In the genomic region with DNA sequence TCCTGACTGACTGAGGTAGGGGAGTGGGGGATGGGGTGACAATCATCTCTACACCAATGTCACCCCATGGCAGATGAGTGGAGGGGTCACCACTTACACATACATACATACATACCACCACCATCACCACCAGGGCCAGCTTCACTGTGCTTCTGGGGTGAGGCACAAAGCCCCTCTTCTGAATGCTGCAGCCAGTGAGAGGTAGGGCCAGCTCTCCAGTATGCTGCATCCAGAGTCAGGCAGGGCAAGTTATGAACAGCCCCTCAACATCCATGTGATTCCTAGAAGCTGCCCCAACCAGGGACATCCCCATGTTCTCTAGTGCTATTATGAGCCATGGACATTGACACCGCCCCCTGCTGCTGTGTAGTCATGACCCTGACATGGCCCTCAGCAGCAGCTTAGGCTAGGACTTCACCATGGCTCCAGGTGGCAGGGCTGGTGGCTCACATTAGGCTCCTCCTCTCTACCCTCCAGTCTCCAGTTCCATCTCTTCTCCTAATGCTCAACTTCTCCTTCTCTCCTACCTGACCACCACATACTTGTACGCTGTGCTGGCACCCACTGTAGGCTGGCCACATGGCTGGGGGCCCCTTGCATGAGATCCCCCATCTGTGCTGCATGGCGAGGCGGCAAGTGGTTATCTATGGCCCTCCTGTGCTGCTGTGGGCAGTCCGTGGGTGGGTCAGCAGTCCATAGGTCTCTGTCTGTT, we compare ENCODE assay signal across 14 mouse cellular contexts. TPM values are rescaled to one million over a fixed set of nuclear protein-coding genes. Genes with fewer than 3 reads are reported as not detected.
A peak's percentile ranks its signal among the peaks of the same experiment; 100 is the strongest.
DNase-seq lines count a peak whose midpoint lies in the region; ATAC-seq lines count a peak whose summit lies in the region.
"Had no signal": no experiment of that assay in that cellular context is flagged by ENCODE, and none has a peak within 500 bp of the region (broad histone marks: within the 10 kb centered on the region; RNA-seq: fewer than 3 reads in every experiment).

No protein-coding gene starts in this region.

- H3K4me1 ChIP-seq in forebrain, embryonic 15.5 days = no peaks in the 10 kb centered on the region
- H3K4me1 ChIP-seq in forebrain, embryonic 10.5 days = peaks cover 5% of the 10 kb centered on the region; the same call in 1 of the 2 replicates
- peaks cover 40% of the 10 kb centered on the region for H3K4me1 ChIP-seq in liver, embryonic 11.5 days (replicated peaks; ENCODE audit: control insufficient read depth, insufficient read depth, low read length)
- peaks cover 8% of the 10 kb centered on the region for H3K4me1 ChIP-seq in hindbrain, embryonic 13.5 days (replicated peaks)

- H3K4me2 ChIP-seq in forebrain, embryonic 15.5 days (replicated peaks) = no peak overlapping the region
- no peak overlapping the region for H3K4me2 ChIP-seq in liver, embryonic 11.5 days
- H3K4me2 ChIP-seq in hindbrain, embryonic 13.5 days = no peak overlapping the region

- H3K27ac ChIP-seq in forebrain, embryonic 15.5 days (replicated peaks) = no peak overlapping the region
- H3K27ac ChIP-seq in forebrain, embryonic 10.5 days = no peak overlapping the region
- H3K27ac ChIP-seq in liver, embryonic 11.5 days (ENCODE audit: low read depth, low read length) = no peak overlapping the region
- peak overlapping the region; percentile 18; the same call in 1 of the 2 replicates for H3K27ac ChIP-seq in hindbrain, embryonic 13.5 days
- H3K27ac ChIP-seq: heart, embryonic 10.5 days had no signal

- no peaks in the 10 kb centered on the region for H3K9me3 ChIP-seq in forebrain, embryonic 15.5 days
- no peaks in the 10 kb centered on the region for H3K9me3 ChIP-seq in forebrain, embryonic 10.5 days
- H3K9me3 ChIP-seq in liver, embryonic 11.5 days (ENCODE audit: control insufficient read depth, low read length) = no peaks in the 10 kb centered on the region
- no peaks in the 10 kb centered on the region for H3K9me3 ChIP-seq in hindbrain, embryonic 13.5 days
- H3K9me3 ChIP-seq: heart, embryonic 10.5 days; liver, embryonic 13.5 days had no signal

- H3K36me3 ChIP-seq in forebrain, embryonic 15.5 days = no peaks in the 10 kb centered on the region
- H3K36me3 ChIP-seq in forebrain, embryonic 10.5 days (replicated peaks) = no peaks in the 10 kb centered on the region
- no peaks in the 10 kb centered on the region for H3K36me3 ChIP-seq in liver, embryonic 11.5 days (ENCODE audit: control insufficient read depth, insufficient read depth, low read length)
- no peaks in the 10 kb centered on the region for H3K36me3 ChIP-seq in hindbrain, embryonic 13.5 days
- H3K36me3 ChIP-seq: heart, embryonic 10.5 days; liver, embryonic 13.5 days had no signal

- no peak overlapping the region for H3K4me3 ChIP-seq in forebrain, embryonic 15.5 days
- H3K4me3 ChIP-seq in forebrain, embryonic 10.5 days = no peak overlapping the region
- no peak overlapping the region for H3K4me3 ChIP-seq in liver, embryonic 11.5 days (ENCODE audit: low read depth, low read length)
- no peak overlapping the region for H3K4me3 ChIP-seq in hindbrain, embryonic 13.5 days
- H3K4me3 ChIP-seq: erythroblast, embryonic 14.5 days; heart, embryonic 10.5 days; liver, embryonic 13.5 days had no signal

- 90% methylated on average over 5 of the region's 5 CpGs for WGBS in forebrain, embryonic 15.5 days
- WGBS in forebrain, embryonic 10.5 days = 93% methylated on average over 5 of the region's 5 CpGs
- 59% methylated on average over 5 of the region's 5 CpGs for WGBS in liver, embryonic 11.5 days
- WGBS in hindbrain, embryonic 13.5 days = 83% methylated on average over 5 of the region's 5 CpGs

- H3K27me3 ChIP-seq in forebrain, embryonic 15.5 days = no peaks in the 10 kb centered on the region
- H3K27me3 ChIP-seq in forebrain, embryonic 10.5 days (ENCODE audit: poor library complexity, severe bottlenecking) = no peaks in the 10 kb centered on the region
- H3K27me3 ChIP-seq in liver, embryonic 11.5 days (replicated peaks; ENCODE audit: control insufficient read depth, insufficient read depth, low read length) = no peaks in the 10 kb centered on the region
- H3K27me3 ChIP-seq in hindbrain, embryonic 13.5 days = no peaks in the 10 kb centered on the region
- H3K27me3 ChIP-seq: liver, embryonic 13.5 days had no signal

- ATAC-seq in forebrain, embryonic 15.5 days (replicated peaks) = peak; percentile 46; the same call in 1 of the 2 replicates
- ATAC-seq in liver, embryonic 11.5 days (replicated peaks; ENCODE audit: low FRiP score) = peak; percentile 30; the same call in 1 of the 2 replicates
- ATAC-seq in hindbrain, embryonic 13.5 days (ENCODE audit: low FRiP score) = peak; percentile 68
- peak; percentile 19; the same call in 1 of the 2 replicates for ATAC-seq in megakaryocyte-erythroid progenitor cell, adult 5-6 weeks (replicated peaks; ENCODE audit: low FRiP score, low TSS enrichment, poor library complexity, severe bottlenecking)
- ATAC-seq in frontal cortex, adult (ENCODE audit: low TSS enrichment) = no peak
- ATAC-seq: inflammation-experienced regulatory T-cells, adult 6 months had no signal

- no peak for DNase-seq in forebrain, embryonic 10.5 days (ENCODE audit: extremely low spot score, low spot score)
- DNase-seq in liver, embryonic 11.5 days (ENCODE audit: low spot score) = no peak
- DNase-seq in liver = no peak
- DNase-seq in spleen, postnatal 14 days (ENCODE audit: low spot score in 2 of 2) = no peak
- DNase-seq: cerebellum, adult 11 months; liver, embryonic 13.5 days; lung, postnatal 36 days had no signal

- H3K9ac ChIP-seq in forebrain, embryonic 15.5 days (replicated peaks) = no peak overlapping the region
- no peak overlapping the region for H3K9ac ChIP-seq in liver, embryonic 11.5 days (ENCODE audit: low read depth, low read length)
- no peak overlapping the region for H3K9ac ChIP-seq in hindbrain, embryonic 13.5 days

RNA-seq across cellular contexts. Expression of a gene that starts 24.8 kb away (rescaled TPM):
- polyA plus RNA-seq in forebrain, embryonic 15.5 days (2015; fragmentation: Nextera tagmentation; extraction: Ambion mirVana) = 46.5 and 51.3 TPM in 2 replicates
- 41.7 and 42.4 TPM in 2 replicates for polyA plus RNA-seq in forebrain, embryonic 10.5 days (2016; fragmentation: Nextera tagmentation; extraction: Ambion mirVana)
- polyA plus RNA-seq in liver, embryonic 11.5 days (2014; fragmentation: Nextera tagmentation; extraction: Ambion mirVana) = 80.0 and 83.0 TPM in 2 replicates
- 63.4 and 66.3 TPM in 2 replicates for polyA plus RNA-seq in hindbrain, embryonic 13.5 days (2015; fragmentation: Nextera tagmentation; extraction: Ambion mirVana)
- 82.6 and 108 TPM in 2 replicates for total RNA-seq in megakaryocyte-erythroid progenitor cell, adult 5-6 weeks (2014; fragmentation: Nextera tagmentation)
- 84.7 and 85.5 TPM in 2 replicates for total RNA-seq in megakaryocyte-erythroid progenitor cell, adult 5-6 weeks (2017)
